Mouse (Mus musculus): ENCODE measurements around the gene Prg2. TPM values are rescaled to one million over a fixed set of nuclear protein-coding genes. Genes with fewer than 3 reads are reported as not detected.

Gene Prg2
- total RNA-seq, 2 experiments from 2014 or later, result 0.85 TPM; not detected in 1

GRCm38 (mm10) chr2:85014588-85014982, 34.3 kb downstream of the Prg2 start:
- ATAC-seq (replicated peaks; ENCODE audit: low FRiP score, low TSS enrichment, poor library complexity, severe bottlenecking), result no peak

DNA sequence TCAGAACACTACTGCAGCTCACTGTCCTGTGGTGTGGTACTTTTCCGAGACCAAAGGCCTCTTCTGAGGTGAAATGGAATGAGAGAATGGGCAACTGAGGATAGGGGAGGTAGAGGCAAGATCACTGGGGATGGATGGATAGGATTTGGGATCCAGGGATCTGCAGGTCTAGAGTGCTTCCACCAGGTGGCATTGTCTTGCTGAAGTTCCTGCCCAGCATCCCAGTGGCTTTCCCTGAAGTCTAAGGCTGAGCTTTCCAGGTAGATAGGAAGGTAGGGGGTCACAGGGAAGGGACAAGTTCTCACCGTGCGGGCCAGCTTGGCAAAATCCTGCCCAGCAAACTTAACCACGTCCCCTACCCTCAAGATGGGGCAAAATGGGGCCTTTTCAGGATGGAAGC, 41.8 kb downstream of the Prg2 start:
- ATAC-seq (replicated peaks; ENCODE audit: low FRiP score, low TSS enrichment, poor library complexity, severe bottlenecking), result no peak

DNA sequence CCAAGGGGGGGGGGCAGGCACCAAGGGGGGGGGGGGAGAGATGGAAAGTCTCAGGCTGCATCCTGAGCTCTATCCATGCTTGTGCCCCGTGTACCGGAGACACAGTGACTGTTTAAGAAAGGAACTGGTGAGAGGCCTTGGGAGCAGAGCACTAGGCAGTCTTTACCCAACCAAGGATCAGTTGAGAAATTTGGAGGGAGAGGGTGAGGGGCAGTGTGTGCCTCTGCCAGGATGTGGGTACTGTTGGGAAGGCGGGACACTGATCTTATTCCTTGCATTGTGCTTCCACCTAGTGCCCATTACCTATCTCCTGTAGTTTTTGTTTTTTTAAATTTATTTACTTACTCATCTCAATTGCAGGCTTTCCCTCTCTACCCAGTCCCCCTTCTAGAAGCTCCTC, 45.9 kb downstream of the Prg2 start:
- no peak for ATAC-seq (replicated peaks; ENCODE audit: low FRiP score, low TSS enrichment, poor library complexity, severe bottlenecking)

DNA sequence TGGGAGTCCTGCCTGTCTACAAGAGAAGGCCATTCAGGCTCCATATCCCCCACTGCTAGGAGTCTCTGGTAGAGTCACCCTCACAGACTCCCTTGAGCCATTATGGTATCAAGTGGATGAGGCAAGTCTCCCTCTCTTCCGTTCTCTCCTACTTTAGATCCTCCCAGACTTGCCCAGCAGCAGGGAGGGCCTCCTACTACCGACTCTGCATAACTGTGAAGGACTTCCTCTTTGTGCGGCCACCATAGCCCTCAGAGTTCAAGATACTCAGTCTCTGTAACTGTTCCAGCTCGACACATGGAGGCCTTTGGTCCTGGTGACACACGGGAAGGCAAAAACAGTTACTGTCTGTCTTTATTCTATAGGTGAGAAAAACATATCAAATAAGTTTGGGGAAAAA, 47.0 kb downstream of the Prg2 start:
- ATAC-seq (replicated peaks; ENCODE audit: low FRiP score, low TSS enrichment, poor library complexity, severe bottlenecking), result no peak

GRCm38 (mm10) chr2:85029897-85030296, 49.6 kb downstream of the Prg2 start:
- ATAC-seq (replicated peaks; ENCODE audit: low FRiP score, low TSS enrichment, poor library complexity, severe bottlenecking), result 0 out of 2 replicates have a peak, but pooled peaks have one; percentile 53

DNA sequence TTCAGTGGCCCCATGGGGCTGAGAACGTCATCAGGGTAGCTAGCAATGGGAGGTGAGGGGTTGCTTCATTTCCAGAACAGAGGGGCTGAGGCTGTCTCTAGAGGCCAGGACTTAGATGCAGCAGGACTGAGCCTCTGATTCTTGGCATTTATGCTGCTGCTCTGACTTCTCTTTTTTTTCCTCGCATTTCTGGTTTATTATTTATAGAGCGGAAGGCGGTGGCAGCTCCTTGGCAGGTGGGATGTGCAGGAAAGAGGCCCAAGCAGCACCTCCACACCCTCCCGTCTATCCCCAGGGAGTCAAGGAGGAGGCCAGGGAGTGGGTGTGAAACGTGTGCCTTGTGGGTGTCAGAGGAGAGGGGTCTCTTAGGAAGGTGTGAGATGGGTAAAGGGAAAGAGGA, 50.7 kb downstream of the Prg2 start:
- no peak for ATAC-seq (replicated peaks; ENCODE audit: low FRiP score, low TSS enrichment, poor library complexity, severe bottlenecking)

GRCm38 (mm10) chr2:85033121-85033520, 52.9 kb downstream of the Prg2 start:
- ATAC-seq (replicated peaks; ENCODE audit: low FRiP score, low TSS enrichment, poor library complexity, severe bottlenecking), result no peak

Other genes starting within 250 kb of the Prg2 start
- 0.39 and 1.6 TPM in 2 replicates for gene Ypel4, start 246.4 kb upstream of the Prg2 start, total RNA-seq (2014; fragmentation: Nextera tagmentation)
- 3.7 TPM in 1 of 2 replicates, not detected in the other for gene Ypel4, start 246.4 kb upstream of the Prg2 start, total RNA-seq (2017)
- 0.98 TPM in 1 of 2 replicates, not detected in the other for gene Gm19426, start 236.8 kb upstream of the Prg2 start, total RNA-seq (2014; fragmentation: Nextera tagmentation)
- gene Gm19426, start 236.8 kb upstream of the Prg2 start, total RNA-seq (2017), result not detected in 2 replicates
- not detected in 2 replicates for gene Serping1, start 205.0 kb upstream of the Prg2 start, total RNA-seq (2014; fragmentation: Nextera tagmentation)
- not detected in 2 replicates for gene Serping1, start 205.0 kb upstream of the Prg2 start, total RNA-seq (2017)
- 37.2 and 56.9 TPM in 2 replicates for gene Ube2l6, start 181.6 kb upstream of the Prg2 start, total RNA-seq (2014; fragmentation: Nextera tagmentation)
- 35.3 and 56.3 TPM in 2 replicates for gene Ube2l6, start 181.6 kb upstream of the Prg2 start, total RNA-seq (2017)
- not detected in 2 replicates for gene Smtnl1, start 157.8 kb upstream of the Prg2 start, total RNA-seq (2014; fragmentation: Nextera tagmentation)
- not detected in 2 replicates for gene Smtnl1, start 157.8 kb upstream of the Prg2 start, total RNA-seq (2017)
- gene Timm10, start 153.5 kb upstream of the Prg2 start, total RNA-seq (2014; fragmentation: Nextera tagmentation), result 91.6 and 94.6 TPM in 2 replicates
- gene Timm10, start 153.5 kb upstream of the Prg2 start, total RNA-seq (2017), result 48.9 and 88.0 TPM in 2 replicates
- 96.3 and 117 TPM in 2 replicates for gene Slc43a1, start 141.6 kb upstream of the Prg2 start, total RNA-seq (2014; fragmentation: Nextera tagmentation)
- 40.1 and 70.3 TPM in 2 replicates for gene Slc43a1, start 141.6 kb upstream of the Prg2 start, total RNA-seq (2017)
- gene Rtn4rl2, start 93.8 kb upstream of the Prg2 start, total RNA-seq (2014; fragmentation: Nextera tagmentation), result not detected in 2 replicates
- gene Rtn4rl2, start 93.8 kb upstream of the Prg2 start, total RNA-seq (2017), result not detected in 2 replicates
- gene Slc43a3, start 43.9 kb upstream of the Prg2 start, total RNA-seq (2014; fragmentation: Nextera tagmentation), result 118 and 137 TPM in 2 replicates
- 65.3 and 108 TPM in 2 replicates for gene Slc43a3, start 43.9 kb upstream of the Prg2 start, total RNA-seq (2017)
- gene Prg3, start 7.8 kb downstream of the Prg2 start, total RNA-seq (2014; fragmentation: Nextera tagmentation), result not detected in 2 replicates
- gene Prg3, start 7.8 kb downstream of the Prg2 start, total RNA-seq (2017), result not detected in 2 replicates
- gene Ssrp1, start 56.8 kb downstream of the Prg2 start, total RNA-seq (2014; fragmentation: Nextera tagmentation), result 245 and 274 TPM in 2 replicates
- 432 and 481 TPM in 2 replicates for gene Ssrp1, start 56.8 kb downstream of the Prg2 start, total RNA-seq (2017)
- gene P2rx3, start 57.0 kb downstream of the Prg2 start, total RNA-seq (2014; fragmentation: Nextera tagmentation), result 1.1 and 2.0 TPM in 2 replicates
- not detected in 2 replicates for gene P2rx3, start 57.0 kb downstream of the Prg2 start, total RNA-seq (2017)
- 0.20 and 1.2 TPM in 2 replicates for gene Tnks1bp1, start 67.6 kb downstream of the Prg2 start, total RNA-seq (2014; fragmentation: Nextera tagmentation)
- 0.69 and 1.0 TPM in 2 replicates for gene Tnks1bp1, start 67.6 kb downstream of the Prg2 start, total RNA-seq (2017)
- gene Aplnr, start 155.8 kb downstream of the Prg2 start, total RNA-seq (2014; fragmentation: Nextera tagmentation), result not detected in 2 replicates
- gene Aplnr, start 155.8 kb downstream of the Prg2 start, total RNA-seq (2017), result not detected in 2 replicates
- gene Lrrc55, start 216.7 kb downstream of the Prg2 start, total RNA-seq (2014; fragmentation: Nextera tagmentation), result not detected in 2 replicates
- gene Lrrc55, start 216.7 kb downstream of the Prg2 start, total RNA-seq (2017), result not detected in 2 replicates

Data from megakaryocyte-erythroid progenitor cell, adult 5-6 weeks (primary cell).